Mouse (Mus musculus) heart, adult 8-10 months (tissue): ENCODE measurements around the gene Ccdc144b. TPM values are rescaled to one million over a fixed set of nuclear protein-coding genes. Genes with fewer than 3 reads are reported as not detected.

ENCODE experiments used
- total RNA-seq, 4 experiments: library from RNA; stranded (reverse); gene quantifications; 2 replicates each; pipeline ENCODE4 v1.2.4; 2022

Ccdc144b gene
- total RNA-seq, 4 experiments from 2014 or later: not detected

Other genes starting within 250 kb of the Ccdc144b start
- 10 to 100 TPM; 52.1 to 56.2 (median 54.0) TPM for gene Dcun1d1, start 116.1 kb downstream of the Ccdc144b start, total RNA-seq
- 100 to 1,000 TPM in 1 of 4 experiments, 10 to 100 TPM in 3; 92.8 to 107 (median 94.9) TPM for gene Mccc1, start 52.9 kb downstream of the Ccdc144b start, total RNA-seq
- gene Acad9, start 12.4 kb upstream of the Ccdc144b start, total RNA-seq: 10 to 100 TPM; 39.1 to 47.6 (median 42.0) TPM
- 1 to 10 TPM; 3.0 to 4.7 (median 4.1) TPM for gene D3Ertd254e, start 97.5 kb upstream of the Ccdc144b start, total RNA-seq
- not detected for gene Qrfpr, start 168.8 kb upstream of the Ccdc144b start, total RNA-seq